Mouse (Mus musculus): ENCODE measurements around the gene Mcoln2.

GRCm38 (mm10) chr3:146110358-146110757 lies 39.3 kb upstream of the Mcoln2 start:
- no peak for TF ChIP-seq CTCF (IDR thresholded peaks at IDR 0.05; ENCODE audit: low read depth)
- TF ChIP-seq EP300 (IDR thresholded peaks at IDR 0.05; ENCODE audit: low read depth): no peak

Data from liver, postnatal 0 days (tissue).